ENCODE assay signal across 19 mouse cellular contexts in the genomic region with DNA sequence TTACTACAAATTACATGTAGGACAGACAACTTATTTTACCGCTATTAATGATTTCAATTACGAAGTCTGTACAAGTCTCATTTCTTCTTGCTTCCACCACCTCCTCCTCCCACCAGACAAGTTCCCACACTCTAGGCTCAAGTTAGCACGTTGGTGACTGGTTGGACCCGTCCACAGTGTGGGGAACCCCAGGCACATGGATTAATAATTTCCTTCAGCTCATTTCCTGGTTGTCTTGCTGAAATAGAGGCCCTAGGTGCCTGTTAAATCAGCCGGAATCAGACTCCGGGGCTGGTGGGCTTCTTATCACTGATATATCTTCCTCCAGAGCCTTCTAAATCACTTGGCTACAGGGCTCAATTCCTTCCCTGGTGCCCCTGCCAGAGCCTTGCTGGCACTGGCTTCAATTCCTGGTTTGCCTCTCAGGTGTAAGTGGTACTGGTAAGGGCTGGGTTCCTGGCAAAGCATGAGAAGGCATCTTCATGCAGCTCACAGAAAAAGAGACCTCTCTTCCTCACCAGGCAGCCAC. TPM values are rescaled to one million over a fixed set of nuclear protein-coding genes. Genes with fewer than 3 reads are reported as not detected.
"Had no signal": no experiment of that assay in that cellular context is flagged by ENCODE, and none has a peak within 500 bp of the region (broad histone marks: within the 10 kb centered on the region; RNA-seq: fewer than 3 reads in every experiment).

No protein-coding gene starts in this region.

- H3K9ac ChIP-seq: lung, embryonic 14.5 days; midbrain, embryonic 13.5 days; neural tube, embryonic 13.5 days; neural tube, embryonic 15.5 days had no signal

- H3K4me3 ChIP-seq: midbrain, embryonic 10.5 days; midbrain, embryonic 13.5 days; myocyte; neural tube, embryonic 13.5 days; neural tube, embryonic 15.5 days had no signal

- H3K9me3 ChIP-seq: midbrain, embryonic 10.5 days; midbrain, embryonic 13.5 days; neural tube, embryonic 13.5 days; neural tube, embryonic 15.5 days had no signal

- ATAC-seq: midbrain, embryonic 13.5 days; midbrain, embryonic 16.5 days had no signal

- H3K4me1 ChIP-seq: midbrain, embryonic 10.5 days; midbrain, embryonic 13.5 days; neural tube, embryonic 13.5 days; neural tube, embryonic 15.5 days had no signal

- H3K27me3 ChIP-seq: midbrain, embryonic 13.5 days; neural tube, embryonic 13.5 days; neural tube, embryonic 15.5 days had no signal

- H3K4me2 ChIP-seq: lung, embryonic 14.5 days; midbrain, embryonic 13.5 days; neural tube, embryonic 13.5 days; neural tube, embryonic 15.5 days had no signal

- DNase-seq: lung, adult 18-20 months; lung, embryonic 14.5 days; lung, postnatal 10 days; lung, postnatal 4 days; retina, postnatal 1 day; right cerebral cortex, adult 18-20 months; right cerebral cortex, postnatal 25 days; right cerebral cortex, postnatal 4 days; spleen, adult 18-20 months; thymus, adult 18-20 months; thymus, postnatal 14 days; thymus, postnatal 36 days had no signal

- H3K27ac ChIP-seq: midbrain, embryonic 10.5 days; midbrain, embryonic 13.5 days; neural tube, embryonic 13.5 days; neural tube, embryonic 15.5 days had no signal

- H3K36me3 ChIP-seq: midbrain, embryonic 10.5 days; midbrain, embryonic 13.5 days; neural tube, embryonic 13.5 days; neural tube, embryonic 15.5 days had no signal

RNA-seq across cellular contexts. Expression of a gene that starts 53.2 kb away (rescaled TPM):
- total RNA-seq: megakaryocyte-erythroid progenitor cell, adult 5-6 weeks had no signal
